Mouse (Mus musculus) CD4-positive helper T cell, adult 2 months (primary cell): ENCODE measurements around the gene Klrb1f.
"Not testable (repeated sequence)": the region's sequence is repeated elsewhere in the genome, so short reads cannot be mapped to it uniquely, and the experiment has no call there.

Experiments
- DNase-seq: peaks from one replicate; pipeline ENCODE4 v3.0.0-alpha.2; 2012; ENCODE audit warnings: low read depth, missing footprints, low spot score

The Klrb1f gene

GRCm38 (mm10) chr6:129048857-129049473 is 3.3 kb downstream of the Klrb1f start:
- peak; percentile 61 for DNase-seq

GRCm38 (mm10) chr6:129049596-129050251 is 4.0 kb downstream of the Klrb1f start:
- DNase-seq: no peak

- DNase-seq: no peak
These were observed 5.4 kb downstream of the Klrb1f start for GRCm38 (mm10) chr6:129051086-129051485.

- no peak for DNase-seq
These were observed 6.0 kb downstream of the Klrb1f start for GRCm38 (mm10) chr6:129051731-129052130.

GRCm38 (mm10) chr6:129056237-129056636 is 10.5 kb downstream of the Klrb1f start:
- DNase-seq: no peak

- no peak for DNase-seq
These were observed 12.3 kb downstream of the Klrb1f start for GRCm38 (mm10) chr6:129058013-129058412.

- no peak for DNase-seq
These were observed 19.7 kb downstream of the Klrb1f start for GRCm38 (mm10) chr6:129065407-129065806.

- DNase-seq: no peak
These were observed 20.2 kb downstream of the Klrb1f start for GRCm38 (mm10) chr6:129065857-129066256.

- no peak for DNase-seq
These were observed 20.8 kb downstream of the Klrb1f start for GRCm38 (mm10) chr6:129066530-129066929.

- DNase-seq: peak; percentile 76
These were observed 21.3 kb downstream of the Klrb1f start for GRCm38 (mm10) chr6:129066986-129067385.

GRCm38 (mm10) chr6:129085098-129085497 is 39.4 kb downstream of the Klrb1f start:
- DNase-seq: no peak

GRCm38 (mm10) chr6:129086031-129086430 is 40.3 kb downstream of the Klrb1f start:
- not testable (repeated sequence) for DNase-seq

GRCm38 (mm10) chr6:129088161-129088560 is 42.5 kb downstream of the Klrb1f start:
- DNase-seq: peak; percentile 64

- not testable (repeated sequence) for DNase-seq
These were observed 42.9 kb downstream of the Klrb1f start for GRCm38 (mm10) chr6:129088596-129088995.

GRCm38 (mm10) chr6:129095166-129095565 is 49.5 kb downstream of the Klrb1f start:
- DNase-seq: peak; percentile 58

- DNase-seq: no peak
These were observed 52.2 kb downstream of the Klrb1f start for GRCm38 (mm10) chr6:129097929-129098328.

GRCm38 (mm10) chr6:129100794-129101193 is 55.1 kb downstream of the Klrb1f start, which contains the start of gene Clec2e:
Gene Clec2e, minus strand, starts transcription at chr6:129100913.
- DNase-seq: not testable (repeated sequence)

GRCm38 (mm10) chr6:129101604-129102003 is 55.9 kb downstream of the Klrb1f start:
- no peak for DNase-seq

- no peak for DNase-seq
These were observed 57.3 kb downstream of the Klrb1f start for GRCm38 (mm10) chr6:129102858-129103555.
